Mouse (Mus musculus) hematopoietic multipotent progenitor cell, adult 10-12 weeks (in vitro differentiated cells): ENCODE measurements around the gene Gm10577. TPM values are rescaled to one million over a fixed set of nuclear protein-coding genes. Genes with fewer than 3 reads are reported as not detected.

ENCODE experiments used
- polyA plus RNA-seq: library from polyadenylated mRNA; stranded (reverse); fragments of >175 nt; gene quantifications from 2 replicates; pipeline ENCODE4 v1.2.3, GENCODE M21; 2012; ENCODE audit warnings: low replicate concordance

Gene Gm10577
- polyA plus RNA-seq: not detected in 2 replicates

GRCm38 (mm10) chr4:101020596-101020995 lies at the start of gene Gm10577:
Gm10577 (minus strand) TSS chr4:101020696.

GRCm38 (mm10) chr4:101068786-101069153 lies 48.3 kb upstream of the Gm10577 start, which contains the start of gene Raver2:
Raver2 (plus strand) TSS chr4:101068983.

Other genes with a start within 250 kb of the Gm10577 start
- gene Cachd1, start 244.0 kb downstream of the Gm10577 start, polyA plus RNA-seq: 0.23 and 16.9 TPM in 2 replicates
- 2.1 and 2.5 TPM in 2 replicates for gene Raver2, start 48.3 kb upstream of the Gm10577 start, polyA plus RNA-seq
- 518 and 1,742 TPM in 2 replicates for gene Jak1, start 244.6 kb upstream of the Gm10577 start, polyA plus RNA-seq